Mouse (Mus musculus) spleen, postnatal 4 days (tissue): ENCODE data around the gene Irf4.
A peak's percentile ranks its signal among the peaks of the same experiment; 100 is the strongest.

Experiments used
- DNase-seq, 2 experiments: peaks; one replicate each; pipeline ENCODE4 v3.0.0; 2022; ENCODE audit warnings: low spot score in 2 of 2

The Irf4 gene

DNA sequence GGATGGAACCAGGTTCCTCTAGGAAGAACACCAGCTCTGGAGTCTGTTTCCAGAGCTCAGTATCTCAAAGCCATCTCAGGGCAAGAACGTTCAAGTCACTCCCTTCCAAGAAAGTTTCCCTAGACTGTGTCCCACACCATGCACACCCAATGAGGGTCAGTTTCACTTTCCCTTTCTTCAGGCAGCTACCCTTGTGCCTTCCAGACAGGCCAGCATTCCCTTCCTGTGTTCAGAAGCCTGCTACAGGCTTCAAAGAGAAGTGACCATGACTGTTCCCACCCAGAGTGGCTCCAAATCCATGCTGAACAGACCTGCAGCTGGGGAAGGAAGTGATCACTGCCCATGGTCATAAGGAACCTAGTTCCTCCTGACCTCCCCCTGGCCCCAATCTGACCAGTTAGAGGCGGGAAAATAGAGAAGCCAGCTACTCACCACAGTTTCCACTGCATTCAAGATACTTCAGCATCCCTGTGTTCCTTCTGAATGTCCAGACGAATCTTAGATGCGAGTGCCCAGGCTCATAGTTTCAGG is 10.7 kb upstream of the Irf4 start:
- no peak for DNase-seq

DNA sequence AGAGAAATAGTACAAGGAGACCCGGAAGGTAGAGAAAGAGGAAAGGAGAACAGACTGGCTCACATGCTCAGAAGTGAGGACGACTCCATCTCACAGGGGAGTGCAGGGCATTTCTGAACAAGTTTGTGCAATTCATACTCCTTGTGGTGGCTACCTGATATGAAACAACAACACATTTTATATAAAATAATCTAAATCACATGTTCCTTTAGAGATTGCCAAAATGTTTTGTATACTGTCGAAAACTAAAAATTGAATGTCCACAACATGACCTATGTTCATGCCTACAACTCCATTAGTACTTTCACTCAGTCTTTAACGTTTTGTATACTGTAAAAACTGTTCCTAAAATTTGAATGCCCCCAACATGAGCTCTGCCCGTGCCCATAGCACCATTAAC is 7.9 kb upstream of the Irf4 start:
- DNase-seq = no peak

DNA sequence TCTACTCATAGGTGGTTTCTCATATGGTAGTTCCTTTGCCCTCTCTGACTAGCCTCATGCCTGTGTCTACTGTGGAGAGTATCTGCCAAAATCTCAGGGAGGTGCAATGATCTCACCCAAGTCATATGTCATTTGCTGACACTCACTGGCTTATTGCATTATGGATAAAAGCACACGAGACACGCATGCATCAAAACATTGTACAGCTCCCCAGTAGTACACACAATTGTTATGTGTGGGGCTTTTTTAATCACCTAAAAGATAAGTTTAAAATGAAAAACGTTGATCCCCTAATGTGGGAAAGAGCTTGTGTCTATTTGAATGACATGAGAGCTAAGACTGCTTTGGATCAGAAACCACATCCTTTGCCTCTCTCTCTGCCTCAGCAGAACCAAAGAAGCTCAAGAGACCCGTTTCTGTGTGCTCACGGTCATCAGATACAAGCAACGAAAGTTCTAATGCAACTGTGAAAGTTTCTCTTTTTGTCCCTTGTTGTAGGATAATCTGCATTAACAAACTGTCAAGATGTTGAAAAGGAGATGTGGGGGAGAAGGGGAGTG is 6.5 kb upstream of the Irf4 start:
- no peak for DNase-seq

DNA sequence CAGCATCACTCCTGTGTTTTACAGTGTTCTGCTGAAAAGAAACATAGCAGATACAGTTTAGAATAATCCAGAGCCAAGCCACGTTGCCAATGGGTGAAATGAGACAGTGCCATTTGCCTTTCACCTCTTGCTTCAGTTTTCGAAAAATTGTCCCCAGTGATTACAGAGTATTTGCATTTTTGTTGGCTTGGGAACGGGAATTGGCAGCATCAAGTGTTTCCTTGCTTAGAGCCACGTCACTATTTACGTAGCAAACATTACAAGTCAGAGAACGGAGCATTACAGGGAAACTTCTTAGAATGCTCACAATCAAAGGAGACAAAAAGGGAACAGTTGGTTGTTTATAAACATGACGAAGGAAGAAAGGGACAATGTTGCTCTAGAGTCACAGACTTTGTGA is 3.9 kb upstream of the Irf4 start:
- DNase-seq = no peak

DNA sequence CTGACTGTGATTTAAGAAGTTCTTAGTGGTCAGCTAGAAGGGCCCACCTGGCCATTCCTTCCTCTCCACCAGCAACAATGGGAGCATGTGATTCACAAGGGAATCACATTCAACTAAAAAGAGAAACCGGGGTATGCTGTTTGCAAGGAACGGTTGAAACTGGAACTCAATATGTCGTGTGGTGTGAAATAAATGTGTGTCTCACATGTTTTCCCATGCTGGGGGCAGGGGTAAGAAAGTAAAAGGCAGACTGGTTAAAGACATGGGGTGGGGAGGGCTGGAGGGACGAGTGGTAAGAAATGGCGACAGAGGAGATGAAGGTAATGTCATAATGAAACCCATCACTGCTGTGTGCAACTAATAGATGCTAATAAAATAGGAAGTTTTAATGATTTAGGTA is 2.0 kb upstream of the Irf4 start:
- no peak for DNase-seq

DNA sequence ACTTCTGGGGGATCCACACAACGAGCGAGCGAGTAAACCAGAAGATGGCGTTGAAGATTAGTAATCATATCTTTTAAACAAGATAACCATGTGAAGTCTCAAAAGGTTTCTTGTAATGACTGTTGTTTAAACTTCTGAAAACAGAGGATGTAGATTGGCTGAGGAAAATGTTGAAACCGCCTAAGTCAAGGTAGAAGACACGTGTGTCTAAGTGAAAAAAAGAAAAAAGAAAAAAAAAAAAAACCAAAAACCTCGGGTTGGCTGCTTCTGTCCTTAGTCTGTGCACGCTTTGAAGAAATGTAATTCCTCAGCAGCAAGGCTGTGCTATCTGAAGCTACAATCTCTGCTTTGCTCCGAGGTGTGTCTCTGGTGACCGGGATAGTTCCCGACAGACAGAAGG is 1.5 kb upstream of the Irf4 start:
- no peak for DNase-seq

DNA sequence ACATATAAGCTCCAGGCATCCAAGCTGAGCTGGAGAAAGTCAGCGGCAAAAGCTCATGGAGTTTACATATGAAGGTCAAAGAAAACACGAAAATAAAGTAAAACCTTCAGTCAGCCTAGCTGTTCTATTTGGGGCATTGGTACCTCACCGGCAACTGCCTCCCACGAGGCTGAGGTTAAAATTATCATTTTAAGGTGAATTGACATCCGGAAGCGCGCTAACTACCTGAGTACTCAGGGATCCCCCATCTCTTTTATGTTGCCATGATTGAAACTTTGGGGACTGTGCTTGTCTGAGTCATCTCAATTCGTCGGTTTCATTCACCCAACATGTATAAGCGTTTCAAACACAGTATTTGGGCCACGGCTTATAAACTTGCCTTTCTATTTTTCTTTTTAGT is 705 bp upstream of the Irf4 start:
- no peak for DNase-seq

DNA sequence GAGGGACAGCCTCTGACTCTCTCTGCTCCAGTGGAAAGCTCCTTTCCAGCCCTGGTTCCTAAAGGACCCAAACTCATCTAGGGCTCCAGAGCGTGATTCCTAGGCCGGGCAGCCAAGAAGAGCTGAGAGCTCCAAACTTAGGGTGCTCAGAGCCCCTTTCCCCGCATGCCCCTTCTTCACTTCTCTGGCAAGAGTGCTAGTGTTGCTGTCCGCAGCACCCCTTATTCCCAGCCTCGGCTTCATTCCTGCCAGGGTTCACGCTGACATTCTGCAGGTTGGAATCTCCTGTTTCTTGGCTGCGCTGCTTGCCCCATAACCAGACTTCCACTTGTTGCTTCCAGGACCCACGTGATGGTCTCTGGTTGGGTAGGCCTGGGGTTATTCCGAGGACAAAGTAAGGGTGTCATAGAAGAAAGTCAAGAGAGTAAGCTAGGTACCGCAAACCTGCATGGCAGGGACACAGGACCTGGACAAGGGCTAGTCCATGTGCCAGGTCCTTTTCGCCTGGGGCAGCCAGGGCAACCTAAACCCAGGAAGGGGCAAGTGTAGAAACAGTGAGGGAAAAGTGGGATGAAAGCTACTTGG is 623 bp downstream of the Irf4 start:
- no peak for DNase-seq

DNA sequence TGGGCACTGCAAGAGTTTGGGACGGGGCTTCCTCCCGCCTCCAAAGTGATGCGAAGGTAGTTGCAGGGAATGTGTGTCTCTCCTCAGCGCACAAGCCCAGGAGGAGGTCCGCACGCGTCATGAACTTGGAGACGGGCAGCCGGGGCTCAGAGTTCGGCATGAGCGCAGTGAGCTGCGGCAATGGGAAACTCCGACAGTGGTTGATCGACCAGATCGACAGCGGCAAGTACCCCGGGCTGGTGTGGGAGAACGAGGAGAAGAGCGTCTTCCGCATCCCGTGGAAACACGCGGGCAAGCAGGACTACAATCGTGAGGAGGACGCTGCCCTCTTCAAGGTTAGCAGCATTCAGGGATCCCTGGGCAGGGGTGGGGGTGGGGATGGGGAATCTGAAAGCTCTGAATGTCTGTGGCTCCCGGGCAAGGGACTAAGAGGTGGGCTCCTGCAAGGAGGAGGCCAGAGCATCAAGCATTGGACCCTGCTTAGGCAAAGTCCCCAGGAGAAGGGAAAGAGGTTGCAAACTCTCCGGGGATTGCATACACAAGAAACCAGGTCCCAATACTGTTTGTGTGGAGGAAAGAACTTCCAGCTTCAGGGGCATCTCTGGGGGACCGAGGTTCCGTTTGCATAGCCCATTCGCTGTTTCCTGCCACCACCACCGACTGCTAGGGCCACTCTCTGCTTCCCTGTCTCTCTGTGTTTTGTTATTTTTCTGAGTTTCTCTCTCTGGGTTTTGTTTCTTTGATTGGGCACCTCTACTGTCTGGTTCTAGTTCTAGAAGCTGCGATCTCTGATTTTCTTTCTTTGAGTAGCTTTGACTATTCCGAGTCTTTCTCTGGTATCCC is 1.7 kb downstream of the Irf4 start:
- DNase-seq = peak in 1 of 2 experiments; percentile 15

DNA sequence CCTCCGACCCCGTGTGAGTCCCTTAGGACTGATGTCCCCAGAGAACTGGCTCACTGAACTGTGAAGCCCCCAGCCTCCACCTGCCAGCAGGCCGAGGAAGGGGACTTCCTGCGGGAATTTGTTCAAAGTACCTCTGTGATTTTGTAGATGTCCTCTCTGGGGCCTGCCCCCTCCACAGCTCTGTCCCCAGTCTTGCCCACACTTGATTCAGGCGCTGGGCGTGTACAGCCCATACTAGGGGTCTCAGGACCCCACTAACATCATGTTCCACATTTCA is 2.2 kb downstream of the Irf4 start:
- DNase-seq = no peak

DNA sequence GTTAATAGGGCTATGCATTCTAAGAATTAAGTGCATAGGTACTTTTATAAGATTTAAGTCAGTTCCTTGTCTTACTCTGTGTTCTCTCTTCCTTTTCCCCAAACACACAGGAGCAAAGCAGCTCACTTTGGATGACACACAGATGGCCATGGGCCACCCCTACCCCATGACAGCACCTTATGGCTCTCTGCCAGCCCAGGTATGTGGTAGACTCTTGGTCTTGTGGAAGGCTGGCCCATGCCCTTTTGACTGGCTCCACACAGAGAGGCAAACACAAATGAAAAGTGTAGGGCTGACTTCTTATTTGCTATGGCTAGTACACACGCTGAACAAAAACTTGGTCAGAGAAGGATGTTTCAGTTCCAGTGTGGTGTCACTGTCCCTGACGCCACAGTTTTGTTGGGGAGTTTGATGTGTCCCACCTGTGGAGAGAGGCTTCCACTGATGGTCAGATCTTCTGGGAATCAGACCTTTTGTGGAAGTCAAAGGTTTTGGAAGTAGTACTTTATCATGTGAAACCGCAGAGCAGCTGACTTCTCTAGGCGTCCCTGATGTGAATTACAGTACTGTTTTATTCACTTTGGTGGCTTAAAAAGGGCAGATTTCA is 3.7 kb downstream of the Irf4 start:
- DNase-seq = no peak

DNA sequence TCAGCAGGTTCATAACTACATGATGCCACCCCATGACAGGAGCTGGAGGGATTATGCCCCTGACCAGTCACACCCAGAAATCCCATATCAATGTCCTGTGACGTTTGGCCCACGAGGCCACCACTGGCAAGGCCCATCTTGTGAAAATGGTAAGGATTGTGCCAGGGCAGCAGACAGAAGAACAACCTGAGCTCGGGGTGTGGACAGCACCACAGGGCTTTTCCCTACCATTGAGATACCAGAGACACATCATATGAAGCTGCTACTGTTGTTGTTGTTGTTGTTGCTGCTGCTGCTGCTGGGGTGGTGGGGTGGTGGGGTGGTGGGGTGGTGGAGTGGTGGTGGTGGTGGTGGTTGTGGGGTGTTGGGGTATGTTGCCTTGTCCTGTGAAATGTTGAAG is 4.4 kb downstream of the Irf4 start:
- no peak for DNase-seq

DNA sequence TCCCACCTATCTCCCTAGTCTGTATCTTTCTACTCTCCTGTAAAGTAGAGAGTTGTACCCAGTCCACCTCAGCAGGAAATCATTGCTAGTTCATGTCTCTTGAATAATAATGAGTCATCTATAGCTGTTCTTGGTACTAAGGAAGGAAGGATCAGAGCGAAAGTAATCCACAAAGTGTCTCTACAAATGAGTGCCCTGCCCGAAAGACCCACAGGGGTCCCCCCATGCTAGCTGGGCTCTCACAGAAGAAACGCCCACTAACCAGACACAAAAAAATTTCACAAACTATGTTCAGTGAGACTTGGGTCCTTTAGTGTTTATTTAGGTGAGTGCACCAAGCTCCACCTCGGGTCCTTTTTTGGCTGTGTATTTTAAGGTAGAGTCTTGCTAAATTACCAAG is 5.0 kb downstream of the Irf4 start:
- no peak for DNase-seq

DNA sequence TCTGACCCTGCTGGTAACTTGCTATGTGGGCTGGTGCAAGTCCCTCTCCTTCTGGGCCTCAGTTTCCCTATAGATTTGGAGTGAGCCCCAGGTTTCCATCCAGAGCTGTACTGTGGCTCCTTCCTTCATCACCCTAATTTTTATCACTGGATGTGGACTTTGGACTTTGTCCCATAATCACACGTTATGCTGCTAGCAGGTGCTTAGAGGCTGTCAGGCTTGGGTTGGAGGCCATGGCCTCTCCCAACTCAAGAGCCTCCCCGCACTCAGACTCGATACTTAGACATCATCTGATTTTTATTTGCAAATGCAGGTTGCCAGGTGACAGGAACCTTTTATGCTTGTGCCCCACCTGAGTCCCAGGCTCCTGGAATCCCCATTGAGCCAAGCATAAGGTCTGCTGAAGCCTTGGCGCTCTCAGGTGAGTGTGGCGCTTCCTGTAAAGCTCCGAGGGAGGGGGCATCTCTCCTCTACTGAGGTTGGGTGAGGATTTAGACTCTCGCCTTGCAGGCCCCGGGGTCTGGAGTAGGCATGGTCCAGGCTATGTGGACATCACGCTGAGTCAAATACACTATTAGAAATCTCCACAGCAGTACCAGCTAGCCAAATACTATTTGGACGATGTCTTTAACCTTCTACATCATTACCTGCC is 5.9 kb downstream of the Irf4 start:
- no peak for DNase-seq

DNA sequence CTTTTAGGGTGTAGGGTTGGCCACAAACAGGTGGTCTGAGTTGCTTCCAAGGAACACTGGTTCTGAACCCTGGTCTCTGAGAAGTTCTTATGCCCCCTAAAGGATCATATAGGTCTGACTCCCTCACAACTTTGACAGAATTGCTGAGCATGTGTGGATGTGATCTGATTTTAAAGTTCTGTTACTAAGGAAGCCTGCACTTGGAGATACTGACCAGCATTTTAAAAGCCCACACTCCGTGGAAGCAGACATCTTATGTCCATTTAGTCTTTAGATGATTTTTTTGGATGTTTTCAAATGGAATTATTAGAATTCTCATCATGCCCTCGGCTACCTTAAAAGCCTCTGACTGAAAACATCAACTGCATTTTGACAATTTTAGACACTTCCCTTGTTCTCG is 6.6 kb downstream of the Irf4 start:
- DNase-seq = no peak

DNA sequence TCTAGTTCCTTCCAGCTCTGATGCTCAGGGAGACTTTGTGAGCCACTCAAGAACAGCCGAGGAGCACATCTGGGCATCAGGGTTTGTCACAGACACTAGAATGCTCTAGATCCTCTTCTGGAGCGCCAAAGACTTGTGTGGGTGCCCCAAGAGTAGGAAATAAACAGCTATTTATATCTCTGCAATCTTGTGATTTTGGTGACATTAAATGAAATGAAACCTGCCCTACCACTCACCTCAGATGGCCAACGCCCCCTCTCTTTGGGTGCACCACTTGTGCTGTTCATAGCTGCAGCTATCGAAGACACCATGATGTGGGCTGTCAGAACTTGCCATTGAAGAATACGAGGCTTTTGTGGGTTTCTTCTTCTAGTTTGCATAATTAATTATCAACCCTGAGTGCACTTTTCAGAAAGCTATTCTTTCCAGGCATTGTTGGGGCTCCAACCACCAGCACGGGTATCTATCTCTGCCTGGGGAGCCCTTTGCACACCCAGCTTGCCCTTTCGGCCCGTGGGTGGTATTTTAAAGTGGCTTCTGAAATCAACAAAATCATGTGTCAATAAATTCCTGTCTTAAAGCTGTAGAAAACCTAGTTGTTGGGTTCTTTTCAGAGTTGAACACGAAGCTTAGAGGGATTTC is 7.1 kb downstream of the Irf4 start:
- no peak for DNase-seq

DNA sequence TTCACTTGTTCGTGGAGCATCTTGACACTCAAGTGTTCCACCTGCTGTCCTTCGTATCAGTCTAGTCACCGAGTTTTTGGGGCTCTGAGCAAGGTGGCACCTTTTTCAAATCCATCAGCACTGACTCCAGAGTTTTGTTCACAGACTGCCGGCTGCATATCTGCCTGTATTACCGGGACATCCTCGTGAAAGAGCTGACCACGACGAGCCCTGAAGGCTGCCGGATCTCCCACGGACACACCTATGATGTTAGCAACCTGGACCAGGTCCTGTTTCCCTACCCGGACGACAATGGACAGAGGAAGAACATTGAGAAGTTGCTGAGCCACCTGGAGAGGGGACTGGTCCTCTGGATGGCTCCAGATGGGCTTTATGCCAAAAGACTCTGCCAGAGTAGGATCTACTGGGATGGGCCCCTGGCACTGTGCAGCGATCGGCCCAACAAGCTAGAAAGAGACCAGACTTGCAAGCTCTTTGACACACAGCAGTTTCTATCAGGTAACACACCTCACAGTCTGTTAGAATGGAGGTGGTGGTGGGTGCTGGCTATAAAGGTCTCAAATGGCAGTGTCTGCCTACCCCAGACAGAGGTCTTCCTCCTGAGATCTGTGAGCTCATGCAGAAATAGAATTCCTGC is 8.4 kb downstream of the Irf4 start:
- DNase-seq = no peak

DNA sequence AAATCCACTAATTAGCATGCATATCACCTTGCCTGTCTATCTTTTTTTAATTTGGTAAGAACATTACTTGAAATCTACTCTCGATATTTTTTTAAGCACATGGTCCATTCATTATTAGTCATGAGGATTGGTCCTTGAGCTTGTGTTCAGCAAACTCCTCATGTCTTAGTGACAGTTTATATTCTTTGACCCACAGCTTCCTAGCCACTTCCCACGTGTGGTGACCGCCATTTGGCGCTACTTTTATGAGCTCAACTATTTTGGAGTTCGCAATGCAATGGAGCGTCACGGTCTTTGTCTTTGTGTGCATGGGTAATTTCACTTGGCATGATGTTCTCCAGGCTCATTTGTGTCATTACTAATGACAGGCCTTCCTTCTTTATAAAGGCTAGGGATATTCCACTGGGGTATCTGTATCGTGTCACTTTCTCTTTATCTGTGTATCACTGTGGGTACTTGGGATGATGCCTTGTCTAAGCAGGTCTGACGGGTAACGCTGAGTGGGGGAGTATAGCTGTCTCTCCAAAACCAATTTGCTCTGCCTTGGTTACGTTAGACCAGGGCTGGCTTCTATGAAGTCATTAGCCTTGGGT is 9.9 kb downstream of the Irf4 start:
- DNase-seq = no peak

DNA sequence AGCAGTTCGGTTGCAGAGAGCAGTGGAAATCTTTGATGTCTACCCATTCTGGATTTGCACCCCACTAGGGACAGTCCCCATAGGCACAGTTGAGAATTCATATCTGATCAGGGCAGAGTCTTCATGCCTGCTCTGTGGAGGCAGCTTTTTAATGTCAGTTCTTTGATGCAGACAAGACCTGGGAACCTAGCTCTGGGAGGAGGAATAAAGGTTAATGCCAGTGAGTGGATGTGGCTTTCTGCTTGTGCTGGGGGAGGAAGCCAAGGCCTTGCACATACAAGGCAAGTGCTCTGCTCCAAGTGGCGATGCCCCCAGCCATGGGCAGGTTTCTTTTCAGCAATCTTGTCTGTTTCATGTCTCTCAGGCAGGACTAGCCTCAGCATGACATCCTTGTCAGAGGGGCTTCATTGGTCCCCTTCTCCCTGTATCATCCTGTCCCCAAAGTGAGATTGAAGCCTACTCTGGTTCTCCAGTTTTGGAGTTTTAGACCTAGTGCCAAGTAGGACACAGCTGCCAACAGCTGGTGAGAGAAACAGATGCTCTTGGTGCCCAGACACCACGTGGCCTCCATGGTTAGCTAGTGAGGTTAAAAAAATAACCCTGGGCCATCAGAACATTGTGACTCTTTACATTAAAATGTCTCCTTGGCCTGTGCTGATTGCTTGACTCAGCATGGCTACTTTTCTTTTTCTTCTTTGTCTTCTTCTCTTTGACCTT is 11.5 kb downstream of the Irf4 start:
- no peak for DNase-seq

DNA sequence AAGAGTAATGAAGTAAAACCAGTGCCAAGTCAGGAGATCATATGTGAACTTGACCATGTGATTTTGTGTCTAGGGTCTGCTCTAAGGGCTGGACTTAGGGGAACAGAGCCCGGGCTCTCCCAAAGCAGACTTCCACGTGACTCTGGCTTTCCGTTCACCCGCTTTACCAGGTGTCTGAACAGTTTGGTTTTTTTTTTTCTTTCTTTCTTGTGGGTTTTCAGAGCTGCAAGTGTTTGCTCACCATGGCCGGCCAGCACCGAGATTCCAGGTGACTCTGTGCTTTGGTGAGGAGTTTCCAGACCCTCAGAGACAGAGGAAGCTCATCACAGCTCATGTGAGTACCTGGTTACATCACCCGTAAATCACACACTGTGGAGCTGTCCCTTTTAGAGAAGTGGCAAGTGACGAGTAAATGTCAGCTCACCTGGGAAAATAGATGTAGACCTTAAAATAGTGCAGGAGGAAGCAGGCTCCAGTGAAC is 12.2 kb downstream of the Irf4 start:
- DNase-seq = no peak
